ENCODE assay signal across 8 mouse cellular contexts in the genomic region with DNA sequence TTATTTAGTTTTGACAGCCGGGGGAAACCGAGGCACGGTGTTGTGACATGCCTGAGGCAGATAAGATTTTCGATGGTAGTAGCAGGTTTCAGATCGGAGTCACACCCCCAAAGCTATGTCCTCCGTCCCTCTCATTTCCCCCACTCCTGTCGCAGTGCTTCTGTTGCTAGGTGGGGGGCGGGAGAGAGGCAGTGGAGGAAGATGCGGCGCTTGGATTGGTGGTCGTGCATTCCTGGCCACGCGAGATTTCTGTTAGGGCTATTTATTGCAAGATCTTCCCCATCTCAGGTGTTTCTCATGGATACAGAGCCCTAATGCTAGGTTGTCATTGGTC. TPM values are rescaled to one million over a fixed set of nuclear protein-coding genes. Genes with fewer than 3 reads are reported as not detected.
DNase-seq lines count a peak whose midpoint lies in the region; ATAC-seq and TF ChIP-seq lines count a peak whose summit lies in the region.

No protein-coding gene starts in this region.

- peaks cover 22% of the 10 kb centered on the region for H3K4me1 ChIP-seq in lung, embryonic 15.5 days
- H3K4me1 ChIP-seq in forebrain, postnatal 0 days (ENCODE audit: insufficient read depth), result peaks cover 12% of the 10 kb centered on the region
- H3K4me1 ChIP-seq in small intestine, adult 2 months (ENCODE audit: control insufficient read depth, insufficient read depth, insufficient read length, low read length), result no peaks in the 10 kb centered on the region; the same call in 1 of the 2 replicates

- peaks cover 55% of the 10 kb centered on the region for H3K79me2 ChIP-seq in macrophage (ENCODE audit: inconsistent target)

- H3K27ac ChIP-seq in lung, embryonic 15.5 days, result peak overlapping the region; percentile 88
- H3K27ac ChIP-seq in forebrain, postnatal 0 days (ENCODE audit: low read depth, low read length), result peak overlapping the region; percentile 89
- H3K27ac ChIP-seq in macrophage, result peak overlapping the region; percentile 10; the same call in 1 of the 2 replicates
- peak overlapping the region; percentile 45; the same call in 1 of the 2 replicates for H3K27ac ChIP-seq in small intestine, adult 2 months (ENCODE audit: insufficient read depth, low read depth, low read length)

- no peaks in the 10 kb centered on the region for H3K9me3 ChIP-seq in lung, embryonic 15.5 days
- H3K9me3 ChIP-seq in forebrain, postnatal 0 days (ENCODE audit: low read length), result no peaks in the 10 kb centered on the region

- WGBS in lung, embryonic 15.5 days, result under 1% methylated on average over 13 of the region's 13 CpGs
- WGBS in forebrain, postnatal 0 days, result under 1% methylated on average over 13 of the region's 13 CpGs
- 0% methylated on average over 13 of the region's 13 CpGs for WGBS in macrophage (ENCODE audit: missing documents)
- WGBS in small intestine, adult 2 months, result 0% methylated on average over 13 of the region's 13 CpGs

- no peak for TF ChIP-seq POLR2A in small intestine, adult 2 months (IDR thresholded peaks at IDR 0.05; ENCODE audit: low read depth, low read length)

- H3K9ac ChIP-seq in lung, embryonic 15.5 days, result peak overlapping the region; percentile 82
- H3K9ac ChIP-seq in forebrain, postnatal 0 days, result peak overlapping the region; percentile 82

- no peak for DNase-seq in lung, adult 18-20 months
- DNase-seq in cerebellum, adult 11-12 months, result peak; percentile 79
- DNase-seq in forebrain, postnatal 0 days, result peak; percentile 87
- peak; percentile 74 to 86 for DNase-seq in layer of hippocampus, postnatal 14 days (ENCODE audit: low spot score in 2 of 2)
- no peak for DNase-seq in spleen, adult 18-20 months

- ATAC-seq in lung, embryonic 15.5 days (ENCODE audit: borderline replicate concordance, extremely low read depth, low FRiP score, low TSS enrichment), result peak; percentile 5; the same call in 1 of the 2 replicates
- ATAC-seq in forebrain, postnatal 0 days, result peak; percentile 68

- H3K4me2 ChIP-seq in lung, embryonic 15.5 days, result peak overlapping the region; percentile 90
- peak overlapping the region; percentile 55 for H3K4me2 ChIP-seq in forebrain, postnatal 0 days (ENCODE audit: low read depth)

- TF ChIP-seq CTCF in forebrain, postnatal 0 days (IDR thresholded peaks at IDR 0.05; ENCODE audit: low read depth), result peak; percentile 42
- no peak for TF ChIP-seq CTCF in small intestine, adult 2 months (IDR thresholded peaks at IDR 0.05; ENCODE audit: extremely low read depth, insufficient read length, insufficient replicate concordance, low read depth, low read length)

- peak overlapping the region; percentile 85 for H3K4me3 ChIP-seq in lung, embryonic 15.5 days
- H3K4me3 ChIP-seq in forebrain, postnatal 0 days (ENCODE audit: low read depth, low read length), result peak overlapping the region; percentile 80
- H3K4me3 ChIP-seq in macrophage (ENCODE audit: inconsistent target), result peak overlapping the region; percentile 88
- H3K4me3 ChIP-seq in small intestine, adult 2 months (ENCODE audit: low read depth, low read length), result peak overlapping the region; percentile 95

- H3K27me3 ChIP-seq in lung, embryonic 15.5 days, result no peaks in the 10 kb centered on the region
- no peaks in the 10 kb centered on the region for H3K27me3 ChIP-seq in forebrain, postnatal 0 days (ENCODE audit: insufficient read depth, low read length)
- H3K27me3 ChIP-seq in small intestine, adult 2 months (ENCODE audit: control insufficient read depth, insufficient read depth, low read length), result no peaks in the 10 kb centered on the region

- H3K36me3 ChIP-seq in lung, embryonic 15.5 days, result no peaks in the 10 kb centered on the region
- no peaks in the 10 kb centered on the region for H3K36me3 ChIP-seq in forebrain, postnatal 0 days (ENCODE audit: insufficient read depth)
- H3K36me3 ChIP-seq in macrophage (ENCODE audit: inconsistent target), result no peaks in the 10 kb centered on the region
- H3K36me3 ChIP-seq in small intestine, adult 2 months (ENCODE audit: control insufficient read depth, insufficient read depth, low read length), result no peaks in the 10 kb centered on the region

RNA-seq across cellular contexts. Expression of gene Dcaf7, which starts 0.7 kb away (rescaled TPM):
- 64.3 and 67.8 TPM in 2 replicates for polyA plus RNA-seq in lung, embryonic 15.5 days (2015; fragmentation: Nextera tagmentation; extraction: Ambion mirVana)
- total RNA-seq in forebrain, postnatal 0 days (2014; rRNA removed), result 150 and 222 TPM in 2 replicates
- 79.1 and 115 TPM in 2 replicates for polyA plus RNA-seq in forebrain, postnatal 0 days (2015; fragmentation: Nextera tagmentation; extraction: Ambion mirVana)
- total RNA-seq in layer of hippocampus, postnatal 14 days (2021), result 100 to 1,000 TPM; 159 to 180 TPM
- 10 to 100 TPM in 25 of 26 experiments, 1 to 10 TPM in 1; 9.8 to 41.9 (median 24.5) TPM for total RNA-seq in macrophage (2018; cell fraction: chromatin; rRNA removed)
- 10 to 100 TPM; 48.4 to 85.7 (median 63.7) TPM for total RNA-seq in macrophage (2018; cell fraction: cytosol; rRNA removed)
- 10 to 100 TPM; 27.4 to 89.8 (median 55.4) TPM for total RNA-seq in macrophage (2018; cell fraction: nucleus; rRNA removed)
- polyA plus RNA-seq in macrophage (2018), result 33.8 to 64.7 TPM (median 48.5 TPM) in 3 replicates
- polyA plus RNA-seq in small intestine, adult 2 months (2012; rRNA removed), result 18.7 and 30.9 TPM in 2 replicates

RNA-seq across cellular contexts. Expression of gene Taco1, which starts 28.5 kb away (rescaled TPM):
- 9.0 and 10.1 TPM in 2 replicates for polyA plus RNA-seq in lung, embryonic 15.5 days (2015; fragmentation: Nextera tagmentation; extraction: Ambion mirVana)
- total RNA-seq in forebrain, postnatal 0 days (2014; rRNA removed), result 17.4 and 18.1 TPM in 2 replicates
- polyA plus RNA-seq in forebrain, postnatal 0 days (2015; fragmentation: Nextera tagmentation; extraction: Ambion mirVana), result 2.9 and 5.0 TPM in 2 replicates
- total RNA-seq in layer of hippocampus, postnatal 14 days (2021), result 10 to 100 TPM; 17.3 to 18.1 TPM
- 1 to 10 TPM; 1.9 to 8.9 (median 4.9) TPM for total RNA-seq in macrophage (2018; cell fraction: chromatin; rRNA removed)
- total RNA-seq in macrophage (2018; cell fraction: cytosol; rRNA removed), result 10 to 100 TPM in 11 of 26 experiments, 1 to 10 TPM in 15; 2.5 to 14.2 (median 9.2) TPM
- 10 to 100 TPM in 2 of 26 experiments, 1 to 10 TPM in 24; 2.4 to 11.2 (median 5.4) TPM for total RNA-seq in macrophage (2018; cell fraction: nucleus; rRNA removed)
- polyA plus RNA-seq in macrophage (2018), result 9.9 to 15.0 TPM (median 13.6 TPM) in 3 replicates
- 8.3 TPM in 2 replicates for polyA plus RNA-seq in small intestine, adult 2 months (2012; rRNA removed)

RNA-seq across cellular contexts. Expression of gene Kcnh6, which starts 29.5 kb away (rescaled TPM):
- polyA plus RNA-seq in lung, embryonic 15.5 days (2015; fragmentation: Nextera tagmentation; extraction: Ambion mirVana), result 0.34 and 0.62 TPM in 2 replicates
- 0.92 and 2.8 TPM in 2 replicates for total RNA-seq in forebrain, postnatal 0 days (2014; rRNA removed)
- polyA plus RNA-seq in forebrain, postnatal 0 days (2015; fragmentation: Nextera tagmentation; extraction: Ambion mirVana), result 0.80 and 1.5 TPM in 2 replicates
- total RNA-seq in layer of hippocampus, postnatal 14 days (2021), result under 1 TPM; 0.60 to 0.98 TPM
- total RNA-seq in macrophage (2018; cell fraction: chromatin; rRNA removed), result not detected
- total RNA-seq in macrophage (2018; cell fraction: cytosol; rRNA removed), result not detected
- total RNA-seq in macrophage (2018; cell fraction: nucleus; rRNA removed), result not detected
- polyA plus RNA-seq in macrophage (2018), result not detected in 3 replicates
- polyA plus RNA-seq in small intestine, adult 2 months (2012; rRNA removed), result 0.88 and 2.6 TPM in 2 replicates

RNA-seq across cellular contexts. Expression of gene Ace3, which starts 42.9 kb away (rescaled TPM):
- polyA plus RNA-seq in lung, embryonic 15.5 days (2015; fragmentation: Nextera tagmentation; extraction: Ambion mirVana), result 0.20 and 0.36 TPM in 2 replicates
- total RNA-seq in forebrain, postnatal 0 days (2014; rRNA removed), result not detected in 2 replicates
- not detected in 2 replicates for polyA plus RNA-seq in forebrain, postnatal 0 days (2015; fragmentation: Nextera tagmentation; extraction: Ambion mirVana)
- not detected for total RNA-seq in layer of hippocampus, postnatal 14 days (2021)
- not detected for total RNA-seq in macrophage (2018; cell fraction: chromatin; rRNA removed)
- total RNA-seq in macrophage (2018; cell fraction: cytosol; rRNA removed), result not detected
- not detected for total RNA-seq in macrophage (2018; cell fraction: nucleus; rRNA removed)
- not detected in 3 replicates for polyA plus RNA-seq in macrophage (2018)
- not detected in 2 replicates for polyA plus RNA-seq in small intestine, adult 2 months (2012; rRNA removed)

RNA-seq across cellular contexts. Expression of gene Map3k3, which starts 47.0 kb away (rescaled TPM):
- polyA plus RNA-seq in lung, embryonic 15.5 days (2015; fragmentation: Nextera tagmentation; extraction: Ambion mirVana), result 22.6 and 28.2 TPM in 2 replicates
- total RNA-seq in forebrain, postnatal 0 days (2014; rRNA removed), result 29.2 and 32.9 TPM in 2 replicates
- polyA plus RNA-seq in forebrain, postnatal 0 days (2015; fragmentation: Nextera tagmentation; extraction: Ambion mirVana), result 6.7 and 8.5 TPM in 2 replicates
- 10 to 100 TPM; 25.5 to 29.3 TPM for total RNA-seq in layer of hippocampus, postnatal 14 days (2021)
- total RNA-seq in macrophage (2018; cell fraction: chromatin; rRNA removed), result 100 to 1,000 TPM in 18 of 26 experiments, 10 to 100 TPM in 8; 57.7 to 179 (median 131) TPM
- total RNA-seq in macrophage (2018; cell fraction: cytosol; rRNA removed), result 10 to 100 TPM; 43.2 to 66.4 (median 60.0) TPM
- 100 to 1,000 TPM in 8 of 26 experiments, 10 to 100 TPM in 18; 44.3 to 138 (median 89.0) TPM for total RNA-seq in macrophage (2018; cell fraction: nucleus; rRNA removed)
- polyA plus RNA-seq in macrophage (2018), result 47.7 to 51.9 TPM (median 49.8 TPM) in 3 replicates
- 10.0 and 15.1 TPM in 2 replicates for polyA plus RNA-seq in small intestine, adult 2 months (2012; rRNA removed)

Comparison
In these comparisons a context has a peak if more than half of its experiments do, and no peak if none do; other contexts are left out.
1. H3K27ac ChIP-seq: peak in every context shown above with its lines; median percentile 89 in forebrain, postnatal 0 days; 88 in lung, embryonic 15.5 days; 45 in small intestine, adult 2 months; 10 in macrophage.
2. DNase-seq: peak in cerebellum, adult 11-12 months (single experiment), forebrain, postnatal 0 days (single experiment) and layer of hippocampus, postnatal 14 days (2 of 2); none in lung, adult 18-20 months (0 of 2) and spleen, adult 18-20 months (0 of 2).
3. Peak in every context shown above with its lines, with median percentiles within 50 percentile points of each other: H3K4me3 ChIP-seq.